Mouse (Mus musculus) megakaryocyte, embryonic 14.5 days (primary cell): Measurements from ENCODE around the gene Slc25a29.

ENCODE experiments used
- FLI1 ChIP-seq: IDR thresholded peaks from 2 replicates; pipeline ENCODE4 v1.6.1; 2012; ENCODE audit warnings: low read length, inconsistent platforms, mixed read lengths
- GATA1 ChIP-seq: IDR thresholded peaks from 3 replicates; pipeline ENCODE4 v1.6.1; 2012; ENCODE audit warnings: mixed read lengths, low read length, inconsistent platforms, borderline replicate concordance

DNA sequence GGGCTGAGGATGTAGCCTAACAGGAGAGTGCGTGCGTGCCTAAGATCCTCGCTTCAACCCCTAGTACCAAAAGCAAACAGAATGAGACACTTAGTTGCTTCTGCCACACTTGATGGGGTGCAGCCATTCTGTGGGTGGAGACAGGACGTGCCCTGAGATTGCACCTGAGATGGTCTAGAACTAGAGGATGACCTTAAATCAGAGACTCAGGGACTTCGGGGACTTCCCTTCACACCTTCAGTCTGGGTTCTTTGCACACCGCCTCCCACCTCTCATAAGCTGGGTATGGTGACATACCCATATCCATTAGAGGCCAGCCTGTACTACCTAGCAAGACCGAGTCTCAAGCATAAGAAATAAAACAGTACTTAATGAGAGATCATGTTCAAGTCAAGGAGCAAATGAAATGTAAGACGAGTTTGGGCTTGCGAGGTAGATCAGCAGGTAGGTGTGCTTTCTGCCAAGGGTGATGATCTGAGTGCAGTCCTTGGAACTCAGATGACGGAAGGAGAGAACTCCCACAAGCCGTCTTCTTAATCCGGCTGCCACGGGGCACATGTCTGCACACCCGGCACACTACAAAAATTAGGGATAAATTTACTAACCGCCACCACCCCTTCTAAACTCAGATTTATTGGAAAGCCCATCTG, 11.3 kb downstream of the Slc25a29 start:
- TF ChIP-seq FLI1 (no peak), GATA1 (no peak)
